Mouse (Mus musculus): ENCODE measurements around the gene Usp26. TPM values are rescaled to one million over a fixed set of nuclear protein-coding genes. Genes with fewer than 3 reads are reported as not detected.
A peak's percentile ranks its signal among the peaks of the same experiment; 100 is the strongest.

Gene Usp26
- not detected in 2 replicates for polyA plus RNA-seq (2015; fragmentation: Nextera tagmentation; extraction: Ambion mirVana)

GRCm38 (mm10) chrX:51801133-51801532, at the start of gene Usp26:
TSS of gene Usp26 (minus strand) at chrX:51801233.
- Histone ChIP-seq H3K4me1 (replicated peaks) (no peaks in the 10 kb centered on the region), H3K36me3 (no peaks in the 10 kb centered on the region), H3K27ac (no peak within 1 kb of the TSS), H3K27me3 (no peaks in the 10 kb centered on the region), H3K9ac (no peak within 1 kb of the TSS), H3K4me3 (no peak within 1 kb of the TSS), H3K9me3 (replicated peaks) (no peaks in the 10 kb centered on the region), H3K4me2 (no peak within 1 kb of the TSS)
- WGBS: 88% methylated on average over 6 of the region's 6 CpGs
- no peak for ATAC-seq (replicated peaks; ENCODE audit: insufficient number of reproducible peaks, insufficient read depth, low FRiP score, low read depth)

- no peaks in the 10 kb centered on the region for H3K9me3 ChIP-seq (replicated peaks)
- H3K9ac ChIP-seq: no peak overlapping the region
- H3K27me3 ChIP-seq: no peaks in the 10 kb centered on the region
- H3K4me1 ChIP-seq (replicated peaks): peaks cover 6% of the 10 kb centered on the region; the same call in 1 of the 2 replicates
- H3K27ac ChIP-seq: peak overlapping the region; percentile 14; the same call in 1 of the 2 replicates
- 24% methylated on average over 3 of the region's 3 CpGs for WGBS
- no peak overlapping the region for H3K4me2 ChIP-seq
- no peaks in the 10 kb centered on the region for H3K36me3 ChIP-seq
- ATAC-seq (replicated peaks; ENCODE audit: insufficient number of reproducible peaks, insufficient read depth, low FRiP score, low read depth): no peak
- H3K4me3 ChIP-seq: no peak overlapping the region
Observed at GRCm38 (mm10) chrX:51814466-51815247, 13.6 kb upstream of the Usp26 start.

GRCm38 (mm10) chrX:51767457-51767856, 33.6 kb downstream of the Usp26 start:
- WGBS: 10% methylated on average over 1 of the region's 1 CpGs
- no peak for ATAC-seq (replicated peaks; ENCODE audit: insufficient number of reproducible peaks, insufficient read depth, low FRiP score, low read depth)

GRCm38 (mm10) chrX:51736450-51736849, 64.6 kb downstream of the Usp26 start:
- H3K27ac ChIP-seq: no peak overlapping the region
- no peak overlapping the region for H3K9ac ChIP-seq
- 54% methylated on average over 2 of the region's 2 CpGs for WGBS
- H3K4me1 ChIP-seq (replicated peaks): no peaks in the 10 kb centered on the region
- H3K27me3 ChIP-seq: no peaks in the 10 kb centered on the region
- ATAC-seq (replicated peaks; ENCODE audit: insufficient number of reproducible peaks, insufficient read depth, low FRiP score, low read depth): no peak
- H3K4me2 ChIP-seq: no peak overlapping the region
- no peaks in the 10 kb centered on the region for H3K36me3 ChIP-seq
- no peak overlapping the region for H3K4me3 ChIP-seq
- H3K9me3 ChIP-seq (replicated peaks): no peaks in the 10 kb centered on the region

More at GRCm38 (mm10) chrX:51767457-51767856, 33.6 kb downstream of the Usp26 start:
- Histone ChIP-seq H3K36me3 (no peaks in the 10 kb centered on the region), H3K9ac (no peak overlapping the region), H3K27ac (no peak overlapping the region), H3K9me3 (replicated peaks) (no peaks in the 10 kb centered on the region), H3K27me3 (no peaks in the 10 kb centered on the region), H3K4me3 (no peak overlapping the region), H3K4me1 (replicated peaks) (no peaks in the 10 kb centered on the region), H3K4me2 (no peak overlapping the region)

GRCm38 (mm10) chrX:51714086-51714745, 86.8 kb downstream of the Usp26 start:
- H3K4me2 ChIP-seq: no peak overlapping the region
- no peak overlapping the region for H3K27ac ChIP-seq
- no peak overlapping the region for H3K9ac ChIP-seq
- ATAC-seq (replicated peaks; ENCODE audit: insufficient number of reproducible peaks, insufficient read depth, low FRiP score, low read depth): no peak
- no peaks in the 10 kb centered on the region for H3K36me3 ChIP-seq
- H3K9me3 ChIP-seq (replicated peaks): no peaks in the 10 kb centered on the region
- H3K4me1 ChIP-seq (replicated peaks): peaks cover 4% of the 10 kb centered on the region; the same call in 1 of the 2 replicates
- WGBS: 28% methylated on average over 8 of the region's 8 CpGs
- H3K27me3 ChIP-seq: no peaks in the 10 kb centered on the region
- no peak overlapping the region for H3K4me3 ChIP-seq

- peaks cover 4% of the 10 kb centered on the region; the same call in 1 of the 2 replicates for H3K4me1 ChIP-seq (replicated peaks)
- ATAC-seq (replicated peaks; ENCODE audit: insufficient number of reproducible peaks, insufficient read depth, low FRiP score, low read depth): no peak
- H3K36me3 ChIP-seq: no peaks in the 10 kb centered on the region
- H3K9ac ChIP-seq: no peak overlapping the region
- no peak overlapping the region for H3K4me2 ChIP-seq
- 53% methylated on average over 1 of the region's 1 CpGs for WGBS
- no peaks in the 10 kb centered on the region for H3K27me3 ChIP-seq
- H3K9me3 ChIP-seq (replicated peaks): no peaks in the 10 kb centered on the region
- no peak overlapping the region for H3K4me3 ChIP-seq
- H3K27ac ChIP-seq: no peak overlapping the region
Observed at GRCm38 (mm10) chrX:51712996-51713395, 88.0 kb downstream of the Usp26 start.

Other genes starting within 250 kb of the Usp26 start
- 8.8 and 9.3 TPM in 2 replicates for gene Hs6st2, start 119.4 kb downstream of the Usp26 start, polyA plus RNA-seq (2015; fragmentation: Nextera tagmentation; extraction: Ambion mirVana)
- gene 1700080O16Rik, start 171.5 kb upstream of the Usp26 start, polyA plus RNA-seq (2015; fragmentation: Nextera tagmentation; extraction: Ambion mirVana): not detected in 2 replicates